Mouse (Mus musculus): Measurements from ENCODE around the gene Ybx2. TPM values are rescaled to one million over a fixed set of nuclear protein-coding genes. Genes with fewer than 3 reads are reported as not detected.
A peak's percentile ranks its signal among the peaks of the same experiment; 100 is the strongest.

Gene Ybx2
- 0.60 TPM in 1 of 2 replicates, not detected in the other for total RNA-seq (2017)

DNA sequence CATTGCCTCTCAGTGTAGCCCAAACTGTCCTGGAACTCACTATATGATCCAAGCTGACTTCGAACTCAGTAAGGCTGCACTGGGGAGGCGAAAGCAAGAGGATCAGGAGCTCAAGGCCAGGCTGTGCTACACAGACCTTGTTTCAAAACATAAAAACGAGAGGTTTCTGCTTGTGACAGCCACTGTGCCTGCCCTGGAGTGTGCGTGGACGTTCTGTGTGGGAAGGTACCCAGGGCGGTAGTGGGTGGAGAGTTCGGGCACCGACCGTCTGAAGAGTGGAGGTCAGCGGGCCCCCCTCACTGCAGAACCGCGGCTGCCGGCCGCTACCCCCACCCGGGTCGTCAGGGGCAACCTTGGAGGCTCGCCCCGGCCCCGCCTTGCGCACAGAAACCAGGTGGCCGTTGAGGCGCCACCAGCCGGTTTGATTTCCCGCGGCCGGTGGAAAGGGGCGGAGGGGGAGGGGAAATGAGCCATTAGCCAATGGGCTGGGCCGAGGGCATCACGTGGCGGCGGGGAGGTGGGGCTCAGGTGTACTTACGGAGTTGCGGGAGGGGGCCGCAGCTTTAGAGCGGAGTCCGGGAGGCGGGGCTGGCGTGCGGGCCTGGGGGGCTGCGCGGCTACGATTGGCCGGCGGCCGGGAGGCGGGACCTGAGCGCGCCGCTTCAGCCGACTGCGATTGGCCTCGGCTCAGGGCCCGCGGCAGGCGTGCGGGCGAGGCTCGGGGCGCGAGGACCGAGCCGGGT, at the start of gene Ybx2:
Gene Ybx2, plus strand, starts transcription at position 660 of the 743 bp plus-strand sequence.
- peak in 1 of 2 experiments; percentile 33; a peak in 3 of 4 replicates for ATAC-seq (replicated peaks in 1 of 2; ENCODE audit: insufficient read depth in 1 of 2, low FRiP score in 2 of 2, low TSS enrichment in 1 of 2, low read depth in 1 of 2, poor library complexity in 2 of 2, severe bottlenecking in 2 of 2)

- no peak for ATAC-seq (replicated peaks in 1 of 2; ENCODE audit: insufficient read depth in 1 of 2, low FRiP score in 2 of 2, low TSS enrichment in 1 of 2, low read depth in 1 of 2, poor library complexity in 2 of 2, severe bottlenecking in 2 of 2)
These were observed 48.5 kb upstream of the Ybx2 start for GRCm38 (mm10) chr11:69886907-69887635.

GRCm38 (mm10) chr11:69891482-69891881, 44.1 kb upstream of the Ybx2 start:
- ATAC-seq (replicated peaks in 1 of 2; ENCODE audit: insufficient read depth in 1 of 2, low FRiP score in 2 of 2, low TSS enrichment in 1 of 2, low read depth in 1 of 2, poor library complexity in 2 of 2, severe bottlenecking in 2 of 2): no peak

GRCm38 (mm10) chr11:69894671-69895070, 40.9 kb upstream of the Ybx2 start:
- peak; percentile 90 to 97 for ATAC-seq (replicated peaks in 1 of 2; ENCODE audit: insufficient read depth in 1 of 2, low FRiP score in 2 of 2, low TSS enrichment in 1 of 2, low read depth in 1 of 2, poor library complexity in 2 of 2, severe bottlenecking in 2 of 2)

DNA sequence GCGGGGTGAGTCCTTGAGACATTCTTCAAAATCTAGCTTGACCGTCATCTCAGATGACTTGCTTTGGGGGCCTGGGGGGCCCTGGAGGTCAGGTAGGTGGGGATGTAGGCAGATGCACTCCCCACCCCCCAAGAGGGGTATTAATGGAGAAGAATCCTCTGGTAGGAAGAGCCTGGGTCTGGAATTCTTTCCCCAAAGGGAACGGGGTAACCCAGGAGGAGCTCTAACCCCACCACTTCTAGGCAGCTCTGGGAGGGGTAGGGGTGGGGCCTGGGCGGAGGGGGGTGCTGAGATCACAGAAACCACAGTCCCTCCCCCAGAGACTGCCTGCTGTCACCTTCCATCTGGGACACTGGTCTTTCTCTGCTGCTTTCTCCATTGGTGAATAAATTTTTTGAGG, 40.3 kb upstream of the Ybx2 start, which contains the start of gene Acap1:
Gene Acap1, minus strand, starts transcription at position 249 of the 400 bp plus-strand sequence.
- ATAC-seq (replicated peaks in 1 of 2; ENCODE audit: insufficient read depth in 1 of 2, low FRiP score in 2 of 2, low TSS enrichment in 1 of 2, low read depth in 1 of 2, poor library complexity in 2 of 2, severe bottlenecking in 2 of 2): peak; percentile 29 to 44; a peak in 1 of 4 replicates

DNA sequence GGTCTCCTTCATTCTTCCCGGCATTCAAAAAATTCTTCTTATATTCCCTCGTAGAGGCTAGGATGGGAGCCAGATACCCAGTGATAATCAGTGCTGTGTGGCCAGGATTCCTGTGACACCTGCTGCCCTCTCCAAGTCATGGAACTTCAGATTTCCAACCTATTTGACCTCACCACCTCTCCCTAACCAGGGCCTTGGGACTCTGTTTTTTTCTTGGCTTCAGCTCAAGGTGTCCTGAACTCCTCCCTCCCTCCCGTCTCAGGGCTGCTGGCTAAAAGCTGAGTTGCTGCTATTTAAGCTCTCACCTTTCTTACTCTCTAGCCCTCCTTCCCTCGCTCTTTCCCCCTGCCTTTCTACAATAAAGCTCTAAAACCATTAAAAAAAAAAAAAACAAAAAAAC, 35.7 kb upstream of the Ybx2 start:
- no peak for ATAC-seq (replicated peaks in 1 of 2; ENCODE audit: insufficient read depth in 1 of 2, low FRiP score in 2 of 2, low TSS enrichment in 1 of 2, low read depth in 1 of 2, poor library complexity in 2 of 2, severe bottlenecking in 2 of 2)

GRCm38 (mm10) chr11:69900471-69901405, 34.9 kb upstream of the Ybx2 start, which contains the start of the genes 2810408A11Rik and Neurl4:
2810408A11Rik (minus strand) TSS chr11:69900987.
Neurl4 (plus strand) TSS chr11:69901072.
- ATAC-seq (replicated peaks in 1 of 2; ENCODE audit: insufficient read depth in 1 of 2, low FRiP score in 2 of 2, low TSS enrichment in 1 of 2, low read depth in 1 of 2, poor library complexity in 2 of 2, severe bottlenecking in 2 of 2): peak; percentile 89 to 92

- peak; percentile 82 for ATAC-seq (replicated peaks in 1 of 2; ENCODE audit: insufficient read depth in 1 of 2, low FRiP score in 2 of 2, low TSS enrichment in 1 of 2, low read depth in 1 of 2, poor library complexity in 2 of 2, severe bottlenecking in 2 of 2)
These were observed 34.2 kb upstream of the Ybx2 start for GRCm38 (mm10) chr11:69901406-69901846.

DNA sequence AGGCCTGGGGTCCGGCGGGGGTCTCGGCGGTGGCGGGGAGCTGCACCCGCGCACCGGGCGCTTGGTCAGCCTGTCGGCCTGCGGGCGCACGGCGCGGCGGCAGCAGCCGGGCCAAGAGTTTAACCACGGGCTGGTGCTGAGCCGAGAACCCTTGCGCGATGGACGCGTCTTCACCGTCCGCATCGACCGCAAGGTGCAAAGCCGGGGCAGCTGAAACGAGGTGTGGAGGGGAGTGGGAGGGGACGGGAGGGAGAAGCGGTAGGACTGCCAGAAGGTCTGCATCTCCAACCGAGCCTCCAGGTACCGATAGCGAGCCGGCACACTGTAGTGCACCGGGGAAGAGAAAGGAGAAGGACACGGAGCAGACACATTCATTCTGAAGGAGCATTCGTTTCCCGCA, 33.6 kb upstream of the Ybx2 start:
- ATAC-seq (replicated peaks in 1 of 2; ENCODE audit: insufficient read depth in 1 of 2, low FRiP score in 2 of 2, low TSS enrichment in 1 of 2, low read depth in 1 of 2, poor library complexity in 2 of 2, severe bottlenecking in 2 of 2): no peak

DNA sequence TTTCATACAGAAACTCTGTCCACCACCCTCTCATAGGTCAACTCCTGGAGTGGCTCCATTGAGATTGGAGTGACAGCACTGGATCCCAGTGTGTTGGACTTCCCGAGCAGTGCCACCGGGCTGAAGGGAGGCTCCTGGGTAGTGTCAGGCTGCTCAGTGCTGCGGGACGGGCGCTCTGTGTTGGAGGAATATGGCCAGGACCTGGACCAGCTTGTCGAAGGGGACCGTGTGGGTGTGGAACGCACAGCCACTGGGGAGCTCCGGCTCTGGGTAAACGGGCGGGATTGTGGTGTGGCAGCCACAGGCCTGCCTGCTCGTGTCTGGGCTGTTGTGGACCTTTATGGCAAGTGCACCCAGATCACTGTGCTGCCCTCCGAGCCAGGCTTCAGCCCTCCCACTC, 32.6 kb upstream of the Ybx2 start:
- ATAC-seq (replicated peaks in 1 of 2; ENCODE audit: insufficient read depth in 1 of 2, low FRiP score in 2 of 2, low TSS enrichment in 1 of 2, low read depth in 1 of 2, poor library complexity in 2 of 2, severe bottlenecking in 2 of 2): no peak

DNA sequence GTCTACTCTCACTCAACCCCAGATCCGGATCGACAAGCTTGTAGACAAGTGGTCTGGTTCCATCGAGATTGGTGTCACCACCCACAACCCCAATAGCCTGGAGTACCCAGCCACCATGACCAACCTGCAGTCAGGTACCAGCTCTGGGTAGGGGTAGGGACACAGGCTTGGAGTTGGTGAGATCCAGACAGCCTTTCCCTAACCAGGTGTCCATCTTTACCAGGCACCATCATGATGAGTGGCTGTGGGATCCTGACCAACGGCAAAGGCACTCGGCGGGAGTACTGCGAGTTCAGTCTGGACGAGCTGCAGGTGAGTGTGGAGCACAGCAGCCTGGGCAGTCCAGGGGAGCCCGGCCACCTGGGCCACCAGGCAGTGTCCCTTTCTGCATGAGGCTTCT, 31.3 kb upstream of the Ybx2 start:
- ATAC-seq (replicated peaks in 1 of 2; ENCODE audit: insufficient read depth in 1 of 2, low FRiP score in 2 of 2, low TSS enrichment in 1 of 2, low read depth in 1 of 2, poor library complexity in 2 of 2, severe bottlenecking in 2 of 2): no peak

DNA sequence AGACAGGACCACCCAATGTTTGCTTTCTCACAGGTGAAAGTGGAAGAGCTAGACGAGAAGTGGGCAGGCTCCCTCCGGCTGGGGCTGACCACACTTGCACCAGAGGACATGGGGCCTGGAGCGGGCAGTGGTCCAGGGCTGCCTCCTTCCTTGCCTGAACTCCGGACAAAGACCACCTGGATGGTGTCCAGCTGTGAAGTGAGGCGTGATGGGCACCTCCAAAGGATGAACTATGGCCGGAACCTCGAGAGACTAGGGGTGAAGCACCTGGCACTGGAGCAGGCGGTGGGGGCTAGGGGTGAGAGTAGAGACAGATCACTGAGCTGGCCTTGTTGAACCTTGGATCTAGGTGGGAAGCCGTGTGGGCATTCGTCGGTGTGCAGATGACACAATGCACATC, 27.0 kb upstream of the Ybx2 start:
- no peak for ATAC-seq (replicated peaks in 1 of 2; ENCODE audit: insufficient read depth in 1 of 2, low FRiP score in 2 of 2, low TSS enrichment in 1 of 2, low read depth in 1 of 2, poor library complexity in 2 of 2, severe bottlenecking in 2 of 2)

DNA sequence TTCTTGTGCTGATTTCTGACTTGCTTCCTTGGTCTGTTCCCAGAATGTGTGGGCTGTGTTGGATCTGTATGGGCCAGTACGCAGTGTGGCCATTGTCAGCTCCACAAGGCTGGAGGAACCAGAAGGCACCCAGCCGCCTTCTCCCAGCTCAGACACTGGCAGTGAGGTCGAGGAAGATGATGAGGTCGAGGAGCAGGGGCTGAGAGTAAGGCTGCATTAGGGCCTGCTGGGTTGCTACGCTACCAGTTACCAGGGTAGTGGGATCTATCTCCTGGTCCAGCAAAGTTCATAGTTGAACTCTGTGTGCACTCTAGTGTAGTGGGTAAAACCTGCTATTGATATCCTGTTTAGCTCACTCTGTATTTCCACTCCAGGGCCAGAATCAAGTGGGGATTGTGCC, 26.4 kb upstream of the Ybx2 start:
- no peak for ATAC-seq (replicated peaks in 1 of 2; ENCODE audit: insufficient read depth in 1 of 2, low FRiP score in 2 of 2, low TSS enrichment in 1 of 2, low read depth in 1 of 2, poor library complexity in 2 of 2, severe bottlenecking in 2 of 2)

- no peak for ATAC-seq (replicated peaks in 1 of 2; ENCODE audit: insufficient read depth in 1 of 2, low FRiP score in 2 of 2, low TSS enrichment in 1 of 2, low read depth in 1 of 2, poor library complexity in 2 of 2, severe bottlenecking in 2 of 2)
These were observed 25.4 kb upstream of the Ybx2 start for GRCm38 (mm10) chr11:69910177-69910576.

- ATAC-seq (replicated peaks in 1 of 2; ENCODE audit: insufficient read depth in 1 of 2, low FRiP score in 2 of 2, low TSS enrichment in 1 of 2, low read depth in 1 of 2, poor library complexity in 2 of 2, severe bottlenecking in 2 of 2): no peak
These were observed 24.6 kb upstream of the Ybx2 start for GRCm38 (mm10) chr11:69910781-69911560.

- no peak for ATAC-seq (replicated peaks in 1 of 2; ENCODE audit: insufficient read depth in 1 of 2, low FRiP score in 2 of 2, low TSS enrichment in 1 of 2, low read depth in 1 of 2, poor library complexity in 2 of 2, severe bottlenecking in 2 of 2)
These were observed 23.9 kb upstream of the Ybx2 start for GRCm38 (mm10) chr11:69911701-69912100.
